Mouse (Mus musculus) neural tube, embryonic 14.5 days (tissue): ENCODE results near the gene Htr7. TPM values are rescaled to one million over a fixed set of nuclear protein-coding genes. Genes with fewer than 3 reads are reported as not detected.
A peak's percentile ranks its signal among the peaks of the same experiment; 100 is the strongest.

Experiments used
- ATAC-seq: fragments of 200-750 bp; cut with Nextera tagmentation; 2 replicates; pipeline ENCODE4 v1.8.0; 2017; ENCODE audit warnings: low read depth, mild to moderate bottlenecking, moderate TSS enrichment, moderate library complexity
- H3K27ac ChIP-seq: fragments of 300-500 bp; sonication (generic); 2 replicates; pipeline ENCODE4 v1.5.1; 2014; ENCODE audit warnings: low read depth, mild to moderate bottlenecking, control low read depth, low read length, moderate library complexity, mixed read lengths
- H3K27me3 ChIP-seq: fragments of 300-500 bp; sonication (generic); 2 replicates; pipeline ENCODE4 v1.6.1; 2014; ENCODE audit warnings: low read length; ENCODE audit not compliant: control insufficient read depth, insufficient read depth
- H3K36me3 ChIP-seq: fragments of 300-500 bp; sonication (generic); 2 replicates; pipeline ENCODE4 v1.6.1; 2014; ENCODE audit warnings: low read length, mixed read lengths; ENCODE audit not compliant: control insufficient read depth, insufficient read depth
- H3K4me1 ChIP-seq: fragments of 300-500 bp; sonication (generic); 2 replicates; pipeline ENCODE4 v1.6.1; 2014; ENCODE audit warnings: low read length; ENCODE audit not compliant: control insufficient read depth, insufficient read depth
- H3K4me2 ChIP-seq: fragments of 300-500 bp; sonication (generic); 2 replicates; pipeline ENCODE4 v1.6.1; 2014; ENCODE audit warnings: mild to moderate bottlenecking, low read depth, low read length, control low read depth
- H3K4me3 ChIP-seq: fragments of 300-500 bp; sonication (generic); 2 replicates; pipeline ENCODE4 v1.5.1; 2014; ENCODE audit warnings: low read depth, low read length, control low read depth, mixed read lengths
- H3K9ac ChIP-seq: fragments of 300-500 bp; sonication (generic); replicated peaks from 2 replicates; pipeline ENCODE4 v1.6.1; 2014; ENCODE audit warnings: low read depth, mild to moderate bottlenecking, control low read depth, low read length, mixed read lengths
- H3K9me3 ChIP-seq: fragments of 300-500 bp; sonication (generic); 2 replicates; pipeline ENCODE4 v1.6.1; 2016; ENCODE audit warnings: low read length; ENCODE audit not compliant: control insufficient read depth
- WGBS: fragments of 180-500 bp; shearing (Covaris S2); extraction: QIAGEN DNeasy Blood & Tissue Kit; methylation state at CpG from one replicate; pipeline ENCODE4 v1.1.7; 2014; 5-methylcytosine and 5-hydroxymethylcytosine counted together
- polyA plus RNA-seq: library from polyadenylated mRNA; unstranded; fragments of >200 nt; fragmentation: Nextera tagmentation; extraction: Ambion mirVana; gene quantifications from 2 replicates; pipeline ENCODE4 v1.2.1, GENCODE M21; 2014

Htr7 gene
- polyA plus RNA-seq = 15.7 and 25.6 TPM in 2 replicates

DNA sequence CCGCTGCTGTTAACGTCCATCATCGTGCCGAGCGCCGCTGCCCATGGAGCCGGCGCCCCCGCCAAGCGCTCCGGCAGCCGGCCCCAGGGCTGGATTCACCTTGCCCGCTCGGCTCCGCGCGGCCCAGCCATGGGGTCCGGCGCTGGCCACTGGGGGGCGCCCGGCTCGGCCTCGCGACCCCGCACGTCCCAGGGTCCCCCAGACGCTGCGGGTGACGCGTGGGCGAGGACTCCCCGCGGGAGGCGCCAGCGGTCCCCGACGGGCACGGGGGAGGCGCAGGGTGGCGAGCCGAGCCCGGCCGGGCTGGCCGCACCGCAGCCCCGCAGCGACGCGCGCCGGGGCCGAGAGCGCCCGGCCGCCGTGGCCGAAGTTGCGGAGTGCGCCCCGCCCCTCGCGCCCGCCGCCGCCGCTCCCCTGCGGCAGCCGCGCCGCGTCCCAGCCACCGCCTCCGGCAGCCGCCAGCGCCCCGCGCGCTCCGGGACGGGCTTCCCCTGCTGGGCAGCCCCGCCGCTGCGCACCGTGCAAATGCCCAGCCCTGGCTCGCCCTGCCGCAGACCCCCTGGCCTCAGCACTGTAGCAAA lies at the start of gene Htr7:
Htr7 (minus strand) TSS at position 277 of the 581 bp plus-strand sequence.
- peak; percentile 95 for ATAC-seq

DNA sequence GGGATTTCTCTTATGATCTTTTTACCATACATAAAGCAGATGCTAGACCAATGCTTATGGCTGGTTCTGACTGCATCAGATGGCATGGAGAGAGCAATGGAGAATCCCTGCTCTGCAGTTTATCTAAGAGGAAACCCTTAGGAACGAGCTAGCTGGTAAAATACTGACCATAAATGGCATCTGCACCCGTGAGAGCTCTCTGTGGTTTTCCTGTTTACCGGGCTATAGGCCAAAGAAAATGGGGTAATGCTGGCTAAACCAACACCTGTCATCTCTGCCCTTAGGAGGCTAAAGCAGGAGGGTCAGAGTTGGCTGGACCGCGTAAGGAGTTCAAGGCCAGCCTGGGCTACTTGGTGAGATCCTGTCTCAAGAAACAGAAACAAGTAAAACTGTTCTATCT lies 46.6 kb upstream of the Htr7 start:
- WGBS = 88% methylated on average over 5 of the region's 5 CpGs
- Histone ChIP-seq H3K27me3 (no peaks in the 10 kb centered on the region), H3K36me3 (peaks cover 26% of the 10 kb centered on the region)

More for the DNA sequence above, at the start of gene Htr7:
- H3K27ac ChIP-seq = peak within 1 kb of the TSS; percentile 76
- H3K9me3 ChIP-seq = no peaks in the 10 kb centered on the region
- H3K36me3 ChIP-seq = no peaks in the 10 kb centered on the region
- WGBS = 0% methylated on average over 62 of the region's 86 CpGs
- peak within 1 kb of the TSS; percentile 72 for H3K9ac ChIP-seq
- H3K4me1 ChIP-seq = no peaks in the 10 kb centered on the region
- H3K4me3 ChIP-seq = peak within 1 kb of the TSS; percentile 60
- peak within 1 kb of the TSS; percentile 73 for H3K4me2 ChIP-seq
- H3K27me3 ChIP-seq = peaks cover 5% of the 10 kb centered on the region; the same call in 1 of the 2 replicates

DNA sequence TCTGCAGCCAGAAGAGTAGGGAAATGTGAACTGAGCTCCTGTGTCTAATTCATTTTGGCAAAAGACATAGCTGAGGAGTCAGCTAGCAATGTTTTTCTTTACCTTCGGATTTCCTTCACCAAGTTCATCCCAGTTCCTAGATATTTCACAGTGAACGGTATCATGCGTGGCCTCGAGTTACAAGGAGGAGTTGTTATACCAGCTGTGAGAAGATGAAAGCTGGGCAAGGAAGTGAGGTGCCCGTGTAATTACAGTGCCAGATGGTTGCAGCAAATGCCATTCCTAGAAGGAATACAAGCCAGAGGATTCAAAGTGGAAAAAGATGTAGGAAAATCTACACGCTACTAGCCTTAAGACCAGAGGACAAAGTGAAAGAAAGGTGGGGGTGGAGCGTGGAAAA lies 41.6 kb upstream of the Htr7 start:
- no peak for ATAC-seq
- H3K9ac ChIP-seq = no peak overlapping the region
- peaks cover 40% of the 10 kb centered on the region for H3K36me3 ChIP-seq
- H3K27me3 ChIP-seq = no peaks in the 10 kb centered on the region
- no peak overlapping the region for H3K4me3 ChIP-seq
- H3K4me1 ChIP-seq = no peaks in the 10 kb centered on the region
- no peak overlapping the region for H3K4me2 ChIP-seq
- H3K9me3 ChIP-seq = no peaks in the 10 kb centered on the region
- H3K27ac ChIP-seq = no peak overlapping the region
- WGBS = 87% methylated on average over 7 of the region's 7 CpGs

More for the DNA sequence above, 46.6 kb upstream of the Htr7 start:
- no peak overlapping the region for H3K4me2 ChIP-seq
- no peak overlapping the region for H3K9ac ChIP-seq
- ATAC-seq = no peak
- no peak overlapping the region for H3K4me3 ChIP-seq
- H3K9me3 ChIP-seq = no peaks in the 10 kb centered on the region
- H3K4me1 ChIP-seq = no peaks in the 10 kb centered on the region
- no peak overlapping the region for H3K27ac ChIP-seq

DNA sequence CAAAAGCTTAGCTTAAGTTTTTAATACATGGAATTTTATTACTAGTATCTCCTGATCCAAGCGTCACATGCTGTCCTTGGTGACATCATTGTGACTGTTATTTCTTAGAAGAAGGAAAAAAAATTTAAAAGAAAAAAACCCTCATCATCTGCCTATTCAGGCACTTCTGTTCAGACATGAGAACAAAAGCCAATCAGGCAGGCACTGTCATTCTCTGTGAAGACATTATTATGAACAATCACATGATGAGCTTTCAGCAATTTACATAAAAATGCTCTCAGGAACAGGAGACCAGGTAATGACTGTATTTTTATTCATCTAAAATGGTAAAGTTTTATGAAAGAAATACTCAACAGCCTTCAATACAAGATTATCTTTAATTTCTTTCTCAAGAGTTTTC lies 41.0 kb upstream of the Htr7 start:
- Histone ChIP-seq H3K9me3 (no peaks in the 10 kb centered on the region), H3K27me3 (no peaks in the 10 kb centered on the region), H3K4me1 (no peaks in the 10 kb centered on the region), H3K4me2 (no peak overlapping the region), H3K4me3 (no peak overlapping the region), H3K36me3 (peaks cover 41% of the 10 kb centered on the region), H3K27ac (no peak overlapping the region), H3K9ac (no peak overlapping the region)
- WGBS = 94% methylated on average over 1 of the region's 1 CpGs
- no peak for ATAC-seq

DNA sequence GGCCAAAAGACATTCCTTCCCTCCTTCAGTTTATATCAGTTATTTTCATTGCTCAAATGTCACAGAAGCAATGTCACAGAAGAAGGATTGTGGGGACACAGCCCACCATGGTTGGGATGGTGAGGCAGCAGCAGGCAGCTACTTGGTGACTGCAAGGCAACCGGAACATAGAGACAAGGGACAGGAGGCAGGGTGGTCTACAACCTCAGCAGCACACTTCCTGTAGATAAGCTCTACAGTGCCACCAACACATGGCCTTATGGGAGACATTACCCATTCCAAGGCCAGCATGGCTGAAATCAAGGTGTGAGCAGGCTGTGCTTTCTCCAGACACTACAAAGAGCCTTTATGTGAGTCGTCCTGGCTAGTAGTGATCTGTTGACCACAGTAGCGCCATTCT lies 39.9 kb upstream of the Htr7 start:
- Histone ChIP-seq H3K9me3 (no peaks in the 10 kb centered on the region), H3K36me3 (peaks cover 37% of the 10 kb centered on the region), H3K4me1 (no peaks in the 10 kb centered on the region), H3K9ac (no peak overlapping the region), H3K27ac (no peak overlapping the region), H3K27me3 (no peaks in the 10 kb centered on the region), H3K4me3 (no peak overlapping the region), H3K4me2 (no peak overlapping the region)
- no peak for ATAC-seq
- WGBS = 85% methylated on average over 3 of the region's 3 CpGs

DNA sequence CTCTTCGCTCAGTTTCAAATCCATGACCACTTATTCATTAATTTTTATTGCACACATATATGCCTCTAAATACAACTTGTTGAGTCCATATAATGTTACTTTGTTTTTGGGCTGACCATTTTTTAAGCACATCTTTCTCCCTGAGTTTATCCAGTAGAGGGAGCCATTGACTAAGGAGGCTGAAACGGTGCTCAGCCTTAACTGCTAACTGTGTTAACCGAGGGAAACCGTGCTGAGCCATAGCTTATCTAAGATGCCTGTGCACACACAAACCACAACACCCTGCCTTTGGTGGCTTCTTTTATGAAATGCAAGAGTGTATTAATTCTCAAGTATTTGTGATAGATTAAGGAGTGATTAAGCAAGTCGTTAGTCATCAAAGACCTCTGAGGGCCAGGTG lies 33.5 kb upstream of the Htr7 start:
- Histone ChIP-seq H3K4me1 (no peaks in the 10 kb centered on the region), H3K36me3 (peaks cover 22% of the 10 kb centered on the region)

DNA sequence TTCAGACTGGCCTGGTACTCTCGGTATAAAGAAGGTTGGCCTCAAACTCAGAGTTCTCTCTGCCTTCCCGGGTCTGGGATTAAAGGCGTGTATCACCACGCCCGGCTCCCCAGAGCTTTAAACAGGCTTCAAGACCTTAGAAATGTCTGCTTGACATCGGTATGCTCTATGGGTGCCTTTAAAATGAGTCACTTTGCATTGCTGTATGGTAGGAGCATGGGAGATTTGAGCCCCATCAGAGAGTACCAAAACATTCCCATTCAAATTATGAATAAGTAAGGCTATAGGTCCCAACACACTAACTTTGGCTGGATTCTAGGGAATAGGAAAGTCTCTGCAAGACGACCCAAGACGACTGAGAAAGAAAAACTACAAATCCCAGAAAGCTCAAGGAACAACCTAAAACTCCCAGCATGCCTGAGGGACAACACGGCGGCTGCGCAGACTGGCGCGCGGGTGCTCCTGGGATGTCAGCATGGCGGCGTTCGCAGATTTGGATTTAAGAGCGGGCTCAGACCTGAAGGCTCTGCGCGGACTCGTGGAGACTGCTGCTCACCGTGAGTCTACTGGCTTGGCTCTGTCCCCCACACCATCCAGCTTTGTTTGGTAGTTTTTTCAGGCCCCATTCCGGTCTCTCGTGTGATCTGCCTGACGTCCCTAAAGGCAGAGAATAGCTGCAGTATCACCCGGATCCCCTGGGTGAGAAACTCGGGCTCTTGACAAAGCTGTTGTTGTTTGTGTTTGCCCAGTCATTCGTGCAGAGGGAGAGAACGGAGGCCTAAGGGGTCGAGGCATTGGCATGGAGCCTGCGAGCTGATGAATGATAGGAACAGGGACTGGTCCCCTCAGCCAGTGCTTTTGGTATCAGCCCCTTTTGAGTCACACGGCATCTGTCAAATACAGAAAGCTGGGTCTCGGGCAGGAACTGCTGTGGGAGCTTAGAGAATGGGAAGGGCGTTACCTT lies 26.2 kb upstream of the Htr7 start, which contains the start of gene Rpp30:
Rpp30 (plus strand) TSS at position 455 of the 964 bp plus-strand sequence.
- ATAC-seq = peak; percentile 97
- H3K27ac ChIP-seq = peak within 1 kb of the TSS; percentile 52; the same call in 1 of the 2 replicates
- H3K27me3 ChIP-seq = no peaks in the 10 kb centered on the region
- peak within 1 kb of the TSS; percentile 78 for H3K4me2 ChIP-seq
- peaks cover 5% of the 10 kb centered on the region; the same call in 1 of the 2 replicates for H3K4me1 ChIP-seq
- WGBS = 2% methylated on average over 34 of the region's 34 CpGs
- peak within 1 kb of the TSS; percentile 42 for H3K4me3 ChIP-seq
- peaks cover 6% of the 10 kb centered on the region for H3K36me3 ChIP-seq
- peak within 1 kb of the TSS; percentile 56 for H3K9ac ChIP-seq
- H3K9me3 ChIP-seq = no peaks in the 10 kb centered on the region

More for the DNA sequence above, 33.5 kb upstream of the Htr7 start:
- Histone ChIP-seq H3K27ac (no peak overlapping the region), H3K9me3 (no peaks in the 10 kb centered on the region), H3K4me3 (no peak overlapping the region), H3K27me3 (no peaks in the 10 kb centered on the region), H3K9ac (no peak overlapping the region), H3K4me2 (no peak overlapping the region)
- 0 out of 2 replicates have a peak, but pooled peaks have one; percentile 34 for ATAC-seq
- 52% methylated on average over 5 of the region's 5 CpGs for WGBS

DNA sequence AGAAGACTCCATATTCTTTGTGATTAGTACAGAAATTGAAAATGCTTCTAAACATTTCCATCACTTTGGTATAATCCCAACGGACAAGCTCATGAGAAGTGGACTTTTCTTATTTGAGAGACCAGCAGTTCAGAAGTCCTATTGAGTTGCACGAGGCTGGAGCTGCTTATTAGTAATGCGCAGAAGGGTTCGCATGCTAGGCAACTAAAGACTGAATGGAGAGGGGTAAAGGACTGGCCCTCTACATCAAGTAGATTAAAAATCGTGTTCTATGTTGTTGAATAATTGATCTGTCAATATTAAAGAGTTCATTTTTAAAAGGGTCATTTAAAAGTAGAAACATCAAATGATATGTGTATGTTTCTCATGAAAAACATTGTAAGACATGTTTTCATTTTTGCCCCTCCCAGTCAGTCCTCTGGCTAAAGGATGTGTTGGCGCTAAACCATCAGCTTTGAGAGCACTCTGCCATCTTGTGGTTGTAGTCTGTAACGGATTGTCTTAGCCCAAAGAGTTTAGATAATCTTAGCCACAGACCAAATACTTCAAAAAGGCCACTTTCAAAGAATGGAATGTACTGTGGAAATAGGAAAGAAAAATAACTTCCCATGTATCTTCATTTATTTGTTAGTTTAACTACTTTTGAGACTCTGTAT lies 25.4 kb upstream of the Htr7 start:
- ATAC-seq = peak; percentile 90
- H3K9me3 ChIP-seq = no peaks in the 10 kb centered on the region
- peaks cover 5% of the 10 kb centered on the region; the same call in 1 of the 2 replicates for H3K4me1 ChIP-seq
- H3K27me3 ChIP-seq = no peaks in the 10 kb centered on the region
- H3K36me3 ChIP-seq = no peaks in the 10 kb centered on the region
- no peak overlapping the region; the same call in 1 of the 2 replicates for H3K9ac ChIP-seq
- peak overlapping the region; percentile 78 for H3K4me2 ChIP-seq
- 39% methylated on average over 7 of the region's 7 CpGs for WGBS
- H3K4me3 ChIP-seq = peak overlapping the region; percentile 42
- no peak overlapping the region for H3K27ac ChIP-seq
